Mouse (Mus musculus): ENCODE results near the gene Rps6ka2. TPM values are rescaled to one million over a fixed set of nuclear protein-coding genes. Genes with fewer than 3 reads are reported as not detected.

Gene Rps6ka2
- polyA plus RNA-seq, 1 experiment from 2014 or later = 12.9 TPM

- H3K27me3 ChIP-seq = no peaks in the 10 kb centered on the region
Observed at GRCm38 (mm10) chr17:7233197-7233596, 63.3 kb downstream of the Rps6ka2 start.

DNA sequence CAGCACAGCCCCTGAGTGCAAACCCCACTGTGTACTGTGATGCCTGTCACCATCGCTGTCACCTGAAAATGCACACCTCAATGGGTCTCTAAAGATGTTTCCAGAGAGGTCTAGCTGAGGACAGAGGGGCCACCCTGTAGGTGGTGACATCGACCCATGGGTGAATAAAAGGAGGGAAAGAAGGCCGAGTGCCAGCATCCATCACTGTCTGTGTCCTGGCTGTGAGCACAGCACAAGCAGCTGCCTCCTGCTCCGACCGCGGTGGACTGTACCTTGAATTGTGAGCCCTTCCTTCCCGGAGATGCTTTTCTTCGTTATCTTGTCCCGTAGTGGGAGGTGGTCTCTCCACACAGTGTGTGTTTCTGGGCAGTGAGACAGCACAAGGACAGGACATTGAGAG, 67.8 kb downstream of the Rps6ka2 start:
- 79% methylated on average over 9 of the region's 9 CpGs for WGBS

More at GRCm38 (mm10) chr17:7233197-7233596, 63.3 kb downstream of the Rps6ka2 start:
- ATAC-seq (ENCODE audit: borderline replicate concordance, extremely low read depth, low FRiP score, low TSS enrichment) = no peak
- 0 out of 2 replicates have a peak, but pooled peaks cover 4% of the 10 kb centered on the region for H3K4me1 ChIP-seq
- no peak overlapping the region for H3K4me2 ChIP-seq
- H3K4me3 ChIP-seq = no peak overlapping the region
- H3K27ac ChIP-seq = no peak overlapping the region
- no peaks in the 10 kb centered on the region for H3K36me3 ChIP-seq
- H3K9me3 ChIP-seq = no peaks in the 10 kb centered on the region
- no peak overlapping the region for H3K9ac ChIP-seq

DNA sequence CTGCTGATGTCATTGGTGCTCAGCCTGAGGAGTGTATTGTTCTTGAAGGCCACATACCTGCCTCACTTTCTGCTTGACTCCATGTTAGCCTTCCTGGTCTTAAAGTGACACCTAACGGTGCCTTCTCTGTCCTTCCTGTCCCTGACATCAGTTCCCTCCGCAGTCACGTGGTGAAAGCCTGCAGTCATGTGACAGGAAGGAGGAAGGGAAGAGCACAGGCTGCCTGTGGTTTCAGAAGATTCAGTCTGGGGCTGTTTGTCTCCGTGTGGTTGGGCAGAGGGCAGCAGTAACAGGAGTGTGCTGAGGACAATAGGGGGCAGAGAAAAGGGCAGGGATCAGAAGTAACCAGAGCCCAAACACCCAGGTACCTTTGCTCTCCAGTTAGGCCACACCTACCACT, 68.9 kb downstream of the Rps6ka2 start:
- H3K4me2 ChIP-seq = no peak overlapping the region
- 65% methylated on average over 4 of the region's 4 CpGs for WGBS
- no peaks in the 10 kb centered on the region for H3K9me3 ChIP-seq
- H3K9ac ChIP-seq = no peak overlapping the region
- no peak overlapping the region for H3K27ac ChIP-seq
- no peak overlapping the region for H3K4me3 ChIP-seq
- H3K27me3 ChIP-seq = no peaks in the 10 kb centered on the region
- ATAC-seq (ENCODE audit: borderline replicate concordance, extremely low read depth, low FRiP score, low TSS enrichment) = no peak
- no peaks in the 10 kb centered on the region for H3K4me1 ChIP-seq
- no peaks in the 10 kb centered on the region for H3K36me3 ChIP-seq

More for the DNA sequence above, 67.8 kb downstream of the Rps6ka2 start:
- H3K4me3 ChIP-seq = no peak overlapping the region
- no peak overlapping the region for H3K27ac ChIP-seq
- no peaks in the 10 kb centered on the region for H3K4me1 ChIP-seq
- H3K27me3 ChIP-seq = no peaks in the 10 kb centered on the region
- H3K9ac ChIP-seq = no peak overlapping the region
- no peaks in the 10 kb centered on the region for H3K9me3 ChIP-seq
- ATAC-seq (ENCODE audit: borderline replicate concordance, extremely low read depth, low FRiP score, low TSS enrichment) = no peak
- H3K36me3 ChIP-seq = no peaks in the 10 kb centered on the region
- H3K4me2 ChIP-seq = no peak overlapping the region

DNA sequence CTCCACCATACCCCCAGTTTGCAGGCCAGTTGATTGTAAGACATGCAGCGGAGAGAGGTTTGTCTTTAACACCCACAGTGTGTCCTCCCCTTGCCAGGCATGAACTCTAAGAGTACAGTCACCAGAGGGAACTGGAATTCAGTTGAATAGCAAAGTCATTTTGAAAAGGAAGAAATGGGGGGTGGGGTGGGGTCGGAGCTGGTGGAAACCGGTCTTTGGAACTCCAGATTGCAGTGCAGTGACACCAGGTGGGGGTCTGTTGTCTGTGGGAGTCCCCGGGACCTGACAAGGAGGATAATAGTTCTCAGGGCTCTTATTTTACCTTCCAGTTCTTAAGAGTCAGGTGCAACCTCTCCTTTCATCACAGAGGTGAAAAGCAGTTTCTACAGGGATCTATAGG, 70.6 kb downstream of the Rps6ka2 start:
- Histone ChIP-seq H3K4me3 (no peak overlapping the region), H3K27me3 (no peaks in the 10 kb centered on the region), H3K4me1 (no peaks in the 10 kb centered on the region), H3K4me2 (no peak overlapping the region), H3K9me3 (no peaks in the 10 kb centered on the region), H3K9ac (no peak overlapping the region), H3K36me3 (no peaks in the 10 kb centered on the region), H3K27ac (no peak overlapping the region)
- WGBS = 82% methylated on average over 4 of the region's 4 CpGs
- no peak for ATAC-seq (ENCODE audit: borderline replicate concordance, extremely low read depth, low FRiP score, low TSS enrichment)

GRCm38 (mm10) chr17:7245078-7245477, 75.2 kb downstream of the Rps6ka2 start:
- H3K4me1 ChIP-seq = no peaks in the 10 kb centered on the region
- H3K36me3 ChIP-seq = no peaks in the 10 kb centered on the region
- WGBS = 79% methylated on average over 6 of the region's 6 CpGs
- no peak overlapping the region for H3K4me2 ChIP-seq
- H3K27ac ChIP-seq = no peak overlapping the region
- no peak overlapping the region for H3K9ac ChIP-seq
- no peaks in the 10 kb centered on the region for H3K27me3 ChIP-seq
- no peak for ATAC-seq (ENCODE audit: borderline replicate concordance, extremely low read depth, low FRiP score, low TSS enrichment)
- no peaks in the 10 kb centered on the region for H3K9me3 ChIP-seq
- no peak overlapping the region for H3K4me3 ChIP-seq

GRCm38 (mm10) chr17:7246893-7247556, 77.1 kb downstream of the Rps6ka2 start:
- 67% methylated on average over 6 of the region's 6 CpGs for WGBS

DNA sequence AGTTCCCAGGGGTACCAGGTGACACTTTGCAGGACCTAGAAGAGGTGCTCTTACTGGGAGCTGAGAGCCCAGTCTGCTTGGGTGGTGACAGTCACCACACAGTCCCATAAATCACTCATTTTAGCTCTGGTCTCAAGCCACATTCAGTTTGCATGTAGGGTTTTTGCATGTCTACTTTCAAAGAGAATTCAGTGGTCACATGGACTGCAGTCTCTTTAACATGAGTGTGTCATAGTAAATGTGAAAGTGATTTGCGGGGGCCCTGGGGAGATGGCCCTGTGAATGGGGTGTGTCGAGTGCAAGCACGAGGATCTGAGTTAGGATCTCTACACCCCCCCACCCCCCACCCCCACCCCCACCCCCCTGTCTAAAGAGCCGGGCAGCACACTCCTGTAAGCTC, 80.5 kb downstream of the Rps6ka2 start:
- Histone ChIP-seq H3K9me3 (no peaks in the 10 kb centered on the region), H3K4me2 (no peak overlapping the region), H3K36me3 (no peaks in the 10 kb centered on the region), H3K4me3 (no peak overlapping the region), H3K27ac (no peak overlapping the region), H3K4me1 (no peaks in the 10 kb centered on the region), H3K9ac (no peak overlapping the region), H3K27me3 (no peaks in the 10 kb centered on the region)
- ATAC-seq (ENCODE audit: borderline replicate concordance, extremely low read depth, low FRiP score, low TSS enrichment) = no peak
- WGBS = 90% methylated on average over 4 of the region's 4 CpGs

More at GRCm38 (mm10) chr17:7246893-7247556, 77.1 kb downstream of the Rps6ka2 start:
- Histone ChIP-seq H3K9ac (no peak overlapping the region), H3K9me3 (no peaks in the 10 kb centered on the region), H3K4me1 (no peaks in the 10 kb centered on the region), H3K36me3 (no peaks in the 10 kb centered on the region), H3K27ac (no peak overlapping the region), H3K27me3 (no peaks in the 10 kb centered on the region), H3K4me2 (no peak overlapping the region), H3K4me3 (no peak overlapping the region)
- no peak for ATAC-seq (ENCODE audit: borderline replicate concordance, extremely low read depth, low FRiP score, low TSS enrichment)

DNA sequence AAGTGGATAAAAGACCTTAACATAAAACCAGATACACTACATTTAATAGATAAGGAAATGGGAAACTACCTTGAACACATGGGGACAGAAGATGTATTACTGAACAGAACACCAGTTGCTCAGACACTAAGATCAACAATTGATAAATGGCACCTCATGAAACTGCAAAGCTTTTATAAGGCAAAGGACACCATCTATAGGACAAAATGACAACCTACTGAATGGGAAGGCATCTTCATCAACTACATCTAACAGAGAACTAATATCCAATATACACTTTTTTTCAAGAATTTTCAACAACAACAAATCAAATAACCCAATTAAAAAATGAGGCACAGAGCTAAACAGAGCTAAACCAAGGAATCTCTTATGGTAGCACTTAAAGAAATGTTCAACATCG, 87.3 kb downstream of the Rps6ka2 start:
- no peak overlapping the region for H3K4me2 ChIP-seq
- H3K27ac ChIP-seq = no peak overlapping the region
- no peak for ATAC-seq (ENCODE audit: borderline replicate concordance, extremely low read depth, low FRiP score, low TSS enrichment)
- 63% methylated on average over 1 of the region's 1 CpGs for WGBS
- H3K9me3 ChIP-seq = no peaks in the 10 kb centered on the region
- no peaks in the 10 kb centered on the region for H3K36me3 ChIP-seq
- H3K4me3 ChIP-seq = no peak overlapping the region
- no peaks in the 10 kb centered on the region for H3K27me3 ChIP-seq
- H3K4me1 ChIP-seq = peaks cover 21% of the 10 kb centered on the region
- no peak overlapping the region for H3K9ac ChIP-seq

DNA sequence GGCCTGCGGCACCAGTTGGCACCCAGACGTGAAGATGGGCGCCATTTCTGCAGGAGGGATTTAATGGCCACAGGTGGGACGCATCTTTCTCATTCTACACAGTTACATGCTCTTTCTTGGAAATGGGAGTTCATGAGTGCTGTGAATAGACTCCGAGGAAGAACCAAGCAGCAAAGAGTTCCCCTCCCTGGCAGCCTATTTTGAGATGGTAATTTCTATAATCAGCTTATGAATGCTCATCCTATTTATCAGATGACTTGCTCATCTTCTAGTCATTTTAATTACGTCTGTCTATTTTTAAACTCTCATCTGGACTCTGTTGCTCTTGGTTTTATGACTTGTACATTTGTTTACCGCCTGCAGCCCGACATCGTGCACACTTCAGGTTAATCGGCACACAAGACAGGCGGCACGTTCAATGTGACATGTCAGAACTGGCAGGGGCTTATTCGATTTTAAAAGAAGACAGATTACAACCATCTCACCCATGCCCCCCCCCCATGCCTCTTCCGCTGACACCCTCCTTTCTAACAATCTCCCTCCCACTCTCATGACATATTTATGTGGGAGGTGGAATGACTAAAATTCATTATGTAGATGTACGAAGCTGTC, 88.9 kb downstream of the Rps6ka2 start:
- no peak for ATAC-seq (ENCODE audit: borderline replicate concordance, extremely low read depth, low FRiP score, low TSS enrichment)

DNA sequence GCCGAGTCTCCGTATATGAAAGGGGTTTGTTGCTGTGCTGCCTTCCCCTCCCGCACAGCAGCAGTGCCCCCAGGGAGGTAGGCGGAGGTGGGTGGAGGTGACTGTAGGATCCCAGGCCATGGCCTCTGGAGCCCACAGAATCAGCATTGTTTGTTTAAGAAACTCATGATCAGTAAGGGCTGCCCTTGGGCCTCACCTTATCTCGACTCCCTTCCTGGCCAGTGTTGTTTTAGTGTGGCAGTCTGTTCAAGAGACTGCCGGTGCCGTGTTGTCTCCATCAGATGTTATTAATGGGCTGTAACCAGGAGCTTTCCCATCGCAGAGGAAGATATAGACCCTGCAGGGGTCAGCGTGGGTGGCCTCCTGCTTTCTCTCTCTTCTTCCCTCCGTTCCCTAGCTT, 90.4 kb downstream of the Rps6ka2 start:
- no peaks in the 10 kb centered on the region for H3K36me3 ChIP-seq
- H3K9me3 ChIP-seq = no peaks in the 10 kb centered on the region; the same call in 1 of the 2 replicates
- no peak overlapping the region for H3K4me2 ChIP-seq
- peaks cover 32% of the 10 kb centered on the region for H3K4me1 ChIP-seq
- no peak overlapping the region for H3K27ac ChIP-seq
- WGBS = 21% methylated on average over 10 of the region's 10 CpGs
- no peak overlapping the region for H3K9ac ChIP-seq
- H3K27me3 ChIP-seq = no peaks in the 10 kb centered on the region
- no peak overlapping the region for H3K4me3 ChIP-seq
- 0 out of 2 replicates have a peak, but pooled peaks have one; percentile 21 for ATAC-seq (ENCODE audit: borderline replicate concordance, extremely low read depth, low FRiP score, low TSS enrichment)

More for the DNA sequence above, 88.9 kb downstream of the Rps6ka2 start:
- no peaks in the 10 kb centered on the region for H3K27me3 ChIP-seq
- no peaks in the 10 kb centered on the region for H3K36me3 ChIP-seq
- no peak overlapping the region for H3K4me3 ChIP-seq
- H3K4me1 ChIP-seq = peaks cover 30% of the 10 kb centered on the region
- no peak overlapping the region for H3K4me2 ChIP-seq
- H3K27ac ChIP-seq = no peak overlapping the region
- WGBS = 59% methylated on average over 15 of the region's 15 CpGs
- no peaks in the 10 kb centered on the region; the same call in 1 of the 2 replicates for H3K9me3 ChIP-seq
- H3K9ac ChIP-seq = no peak overlapping the region

DNA sequence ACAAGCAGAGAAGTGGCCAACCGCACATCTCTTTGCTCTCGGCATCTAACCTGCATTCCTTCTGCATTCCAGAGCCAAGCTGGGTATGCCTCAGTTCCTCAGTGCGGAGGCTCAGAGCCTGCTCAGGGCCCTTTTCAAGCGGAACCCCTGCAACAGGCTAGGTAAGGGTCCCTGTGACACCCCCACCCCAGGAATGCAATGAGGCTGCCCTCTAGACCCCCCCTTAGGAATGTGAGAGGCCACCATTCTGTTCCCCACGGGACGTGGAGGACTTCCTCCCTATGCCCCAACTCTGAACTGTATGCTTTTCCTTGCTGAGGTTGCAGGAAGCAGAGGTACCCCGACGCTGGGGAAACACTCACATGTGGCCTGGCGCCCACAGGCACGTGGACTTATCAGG, 92.1 kb downstream of the Rps6ka2 start:
- Histone ChIP-seq H3K27me3 (no peaks in the 10 kb centered on the region), H3K9me3 (no peaks in the 10 kb centered on the region; the same call in 1 of the 2 replicates), H3K36me3 (no peaks in the 10 kb centered on the region), H3K9ac (no peak overlapping the region), H3K27ac (peak overlapping the region; percentile 42; the same call in 1 of the 2 replicates), H3K4me3 (no peak overlapping the region), H3K4me2 (no peak overlapping the region), H3K4me1 (peaks cover 44% of the 10 kb centered on the region)
- 20% methylated on average over 10 of the region's 10 CpGs for WGBS
- ATAC-seq (ENCODE audit: borderline replicate concordance, extremely low read depth, low FRiP score, low TSS enrichment) = peak; percentile 78; the same call in 1 of the 2 replicates

- H3K4me1 ChIP-seq = peaks cover 44% of the 10 kb centered on the region
- no peaks in the 10 kb centered on the region for H3K27me3 ChIP-seq
- no peak overlapping the region for H3K4me2 ChIP-seq
- no peaks in the 10 kb centered on the region; the same call in 1 of the 2 replicates for H3K9me3 ChIP-seq
- no peaks in the 10 kb centered on the region for H3K36me3 ChIP-seq
- WGBS = 73% methylated on average over 4 of the region's 4 CpGs
- no peak overlapping the region for H3K27ac ChIP-seq
- ATAC-seq (ENCODE audit: borderline replicate concordance, extremely low read depth, low FRiP score, low TSS enrichment) = no peak
- no peak overlapping the region for H3K4me3 ChIP-seq
- H3K9ac ChIP-seq = no peak overlapping the region
Observed at GRCm38 (mm10) chr17:7262620-7263019, 92.7 kb downstream of the Rps6ka2 start.

All from lung, embryonic 15.5 days (tissue).